Comparison of ENCODE assay signal across 10 mouse cellular contexts in genomic region chr16:65497049-65497448, GRCm38 (mm10). TPM values are rescaled to one million over a fixed set of nuclear protein-coding genes. Genes with fewer than 3 reads are reported as not detected.
DNase-seq lines count a peak whose midpoint lies in the region; ATAC-seq lines count a peak whose summit lies in the region.
"Had no signal": no experiment of that assay in that cellular context is flagged by ENCODE, and none has a peak within 500 bp of the region (broad histone marks: within the 10 kb centered on the region; RNA-seq: fewer than 3 reads in every experiment).

No protein-coding gene starts in this region.

- no peak for ATAC-seq in midbrain, embryonic 14.5 days (ENCODE audit: low FRiP score, low TSS enrichment)
- ATAC-seq in granulocyte monocyte progenitor cell, adult 5-6 weeks (replicated peaks; ENCODE audit: poor library complexity, severe bottlenecking): peak; percentile 82

- WGBS in midbrain, embryonic 14.5 days: 44% methylated on average over 2 of the region's 2 CpGs
- WGBS in midbrain, embryonic 10.5 days: 62% methylated on average over 2 of the region's 2 CpGs

- no peaks in the 10 kb centered on the region for H3K27me3 ChIP-seq in midbrain, embryonic 14.5 days (ENCODE audit: control insufficient read depth, insufficient read depth, low read length)
- no peaks in the 10 kb centered on the region for H3K27me3 ChIP-seq in midbrain, embryonic 10.5 days (ENCODE audit: low read depth, poor library complexity, severe bottlenecking)
- H3K27me3 ChIP-seq: heart, embryonic 13.5 days; megakaryocyte, embryonic 14.5 days had no signal

- no peak overlapping the region for H3K4me2 ChIP-seq in midbrain, embryonic 14.5 days (ENCODE audit: low read length)
- H3K4me2 ChIP-seq: heart, embryonic 13.5 days had no signal

- no peak overlapping the region for H3K9ac ChIP-seq in midbrain, embryonic 14.5 days (replicated peaks; ENCODE audit: low read length)
- H3K9ac ChIP-seq: heart, embryonic 13.5 days had no signal

- DNase-seq in cerebellum, postnatal 14 days: peak; percentile 55 to 56
- no peak for DNase-seq in cerebellum, adult 11-12 months
- peak; percentile 83 for DNase-seq in midbrain, embryonic 14.5 days
- no peak for DNase-seq in midbrain, embryonic 10.5 days (ENCODE audit: low spot score)
- DNase-seq in adrenal gland, postnatal 36 days: peak; percentile 7 to 36
- peak; percentile 21 for DNase-seq in lung, postnatal 25 days (ENCODE audit: low spot score)
- DNase-seq in thymus, postnatal 25 days: peak; percentile 29

- H3K4me3 ChIP-seq in midbrain, embryonic 14.5 days (replicated peaks; ENCODE audit: low read depth, low read length): no peak overlapping the region
- H3K4me3 ChIP-seq in midbrain, embryonic 10.5 days: no peak overlapping the region
- H3K4me3 ChIP-seq: heart, embryonic 13.5 days; megakaryocyte, embryonic 14.5 days had no signal

- no peaks in the 10 kb centered on the region for H3K36me3 ChIP-seq in midbrain, embryonic 14.5 days (ENCODE audit: control insufficient read depth, insufficient read depth, low read length)
- no peaks in the 10 kb centered on the region for H3K36me3 ChIP-seq in midbrain, embryonic 10.5 days
- H3K36me3 ChIP-seq: heart, embryonic 13.5 days had no signal

- no peak overlapping the region for H3K27ac ChIP-seq in midbrain, embryonic 14.5 days (replicated peaks; ENCODE audit: low read depth, low read length)
- H3K27ac ChIP-seq in midbrain, embryonic 10.5 days (replicated peaks): no peak overlapping the region
- H3K27ac ChIP-seq: heart, embryonic 13.5 days had no signal

- H3K9me3 ChIP-seq in midbrain, embryonic 14.5 days (ENCODE audit: control insufficient read depth, low read length): no peaks in the 10 kb centered on the region
- no peaks in the 10 kb centered on the region for H3K9me3 ChIP-seq in midbrain, embryonic 10.5 days (replicated peaks)
- H3K9me3 ChIP-seq: heart, embryonic 13.5 days; megakaryocyte, embryonic 14.5 days had no signal

- no peaks in the 10 kb centered on the region for H3K4me1 ChIP-seq in midbrain, embryonic 14.5 days (ENCODE audit: control insufficient read depth, insufficient read depth, low read length)
- no peaks in the 10 kb centered on the region for H3K4me1 ChIP-seq in midbrain, embryonic 10.5 days
- H3K4me1 ChIP-seq: heart, embryonic 13.5 days had no signal

RNA-seq across cellular contexts. Expression of gene Pou1f1, which starts 23.3 kb away (rescaled TPM):
- not detected in 2 replicates for polyA plus RNA-seq in midbrain, embryonic 14.5 days (2014; fragmentation: Nextera tagmentation; extraction: Ambion mirVana)
- not detected in 2 replicates for polyA plus RNA-seq in midbrain, embryonic 10.5 days (2016; fragmentation: Nextera tagmentation; extraction: Ambion mirVana)
- total RNA-seq in adrenal gland, postnatal 36 days (2021): not detected
- total RNA-seq in granulocyte monocyte progenitor cell, adult 5-6 weeks (2014; fragmentation: Nextera tagmentation): not detected in 2 replicates
- total RNA-seq in granulocyte monocyte progenitor cell, adult 5-6 weeks (2017): not detected in 2 replicates
- polyA plus RNA-seq: heart, embryonic 13.5 days had no signal

Comparison
In these comparisons a context has a peak if more than half of its experiments do, and no peak if none do; other contexts are left out.
1. DNase-seq: peak in cerebellum, postnatal 14 days (2 of 2), midbrain, embryonic 14.5 days (single experiment), adrenal gland, postnatal 36 days (2 of 2), lung, postnatal 25 days (single experiment) and thymus, postnatal 25 days (single experiment); none in cerebellum, adult 11-12 months (single experiment) and midbrain, embryonic 10.5 days (single experiment).